Mouse (Mus musculus) stomach, postnatal 0 days (tissue): Measurements from ENCODE around the gene Gm4491. TPM values are rescaled to one million over a fixed set of nuclear protein-coding genes. Genes with fewer than 3 reads are reported as not detected.
"Not testable (repeated sequence)": the region's sequence is repeated elsewhere in the genome, so short reads cannot be mapped to it uniquely, and the experiment has no call there.

Experiments used
- ATAC-seq: fragments of 200-750 bp; cut with Nextera tagmentation; 2 replicates; pipeline ENCODE4 v1.8.0; 2017; ENCODE audit not compliant: low FRiP score, low TSS enrichment
- DNase-seq: peaks from one replicate; pipeline ENCODE4 v3.0.0-alpha.2; 2016; ENCODE audit warnings: low spot score
- H3K27ac ChIP-seq: fragments of 300-500 bp; sonication (generic); replicated peaks from 2 replicates; pipeline ENCODE4 v1.5.1; 2014; ENCODE audit warnings: mild to moderate bottlenecking, control low read depth
- H3K27me3 ChIP-seq: fragments of 300-500 bp; sonication (generic); 2 replicates; pipeline ENCODE4 v1.6.1; 2014; ENCODE audit warnings: low read length; ENCODE audit not compliant: control insufficient read depth, insufficient read depth
- H3K36me3 ChIP-seq: fragments of 300-500 bp; sonication (generic); 2 replicates; pipeline ENCODE4 v1.6.1; 2014; ENCODE audit warnings: low read length, mixed read lengths; ENCODE audit not compliant: control insufficient read depth, insufficient read depth
- H3K4me1 ChIP-seq: fragments of 300-500 bp; sonication (generic); replicated peaks from 2 replicates; pipeline ENCODE4 v1.6.1; 2014; ENCODE audit warnings: antibody characterized with exemption; ENCODE audit not compliant: control insufficient read depth, insufficient read depth
- H3K4me2 ChIP-seq: fragments of 300-500 bp; sonication (generic); replicated peaks from 2 replicates; pipeline ENCODE4 v1.6.1; 2014; ENCODE audit warnings: low read depth, mild to moderate bottlenecking, control low read depth, moderate library complexity
- H3K4me3 ChIP-seq: fragments of 300-500 bp; sonication (generic); 2 replicates; pipeline ENCODE4 v1.5.1; 2014; ENCODE audit warnings: low read depth, low read length, control low read depth
- H3K9ac ChIP-seq: fragments of 300-500 bp; sonication (generic); 2 replicates; pipeline ENCODE4 v1.6.1; 2014; ENCODE audit warnings: mild to moderate bottlenecking, low read length, control low read depth, mixed read lengths
- H3K9me3 ChIP-seq: fragments of 300-500 bp; sonication (generic); 2 replicates; pipeline ENCODE4 v1.6.1; 2016; ENCODE audit warnings: low read length; ENCODE audit not compliant: control insufficient read depth
- CTCF ChIP-seq: IDR thresholded peaks from 2 replicates; pipeline ENCODE4 v1.5.1; 2016; ENCODE audit warnings: antibody characterized with exemption, low read depth, mild to moderate bottlenecking, moderate library complexity
- EP300 ChIP-seq: optimal IDR thresholded peaks from 2 replicates; pipeline ENCODE3; 2016; ENCODE audit warnings: antibody characterized with exemption
- WGBS: fragments of 180-500 bp; shearing (Covaris S2); extraction: QIAGEN DNeasy Blood & Tissue Kit; methylation state at CpG from one replicate; pipeline ENCODE4 v1.1.7; 2014; 5-methylcytosine and 5-hydroxymethylcytosine counted together
- polyA plus RNA-seq: library from polyadenylated mRNA; unstranded; fragments of >200 nt; fragmentation: Nextera tagmentation; extraction: Ambion mirVana; gene quantifications from 2 replicates; pipeline ENCODE4 v1.2.1, GENCODE M21; 2015

The Gm4491 gene
- polyA plus RNA-seq, 1 experiment from 2014 or later, result not detected

DNA sequence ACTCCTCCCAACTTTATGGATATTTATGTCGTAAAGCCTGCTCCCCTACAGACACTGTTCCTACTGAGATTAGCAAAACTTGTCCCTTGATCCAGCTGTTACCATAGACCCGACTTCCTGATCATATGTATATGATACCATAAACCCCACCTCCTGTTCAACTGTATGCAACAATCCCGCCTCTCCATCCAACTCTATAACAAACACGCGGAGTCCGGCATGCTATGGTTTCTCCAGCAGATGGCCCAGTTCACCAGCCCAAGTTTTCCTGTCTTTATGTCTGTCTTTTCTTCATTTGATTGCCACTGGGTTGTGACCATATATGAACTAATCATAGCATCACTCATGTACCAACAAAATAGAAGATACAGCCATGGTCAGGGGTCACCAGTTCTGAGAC lies 40.1 kb downstream of the Gm4491 start:
- WGBS, result 79% methylated on average over 6 of the region's 6 CpGs
- no peak; the same call in 1 of the 2 replicates for ATAC-seq
- H3K4me3 ChIP-seq, result no peak overlapping the region
- H3K9ac ChIP-seq, result no peak overlapping the region
- no peaks in the 10 kb centered on the region for H3K36me3 ChIP-seq
- H3K4me1 ChIP-seq, result no peaks in the 10 kb centered on the region
- no peak for DNase-seq
- no peak overlapping the region for H3K27ac ChIP-seq
- H3K4me2 ChIP-seq, result no peak overlapping the region
- peak; percentile 60 for TF ChIP-seq CTCF
- no peak for TF ChIP-seq EP300
- no peaks in the 10 kb centered on the region for H3K9me3 ChIP-seq
- no peaks in the 10 kb centered on the region for H3K27me3 ChIP-seq

- TF ChIP-seq CTCF, result peak; percentile 78
- not testable (repeated sequence) for ATAC-seq, H3K9me3 ChIP-seq, H3K4me1 ChIP-seq, H3K4me3 ChIP-seq, H3K27me3 ChIP-seq, H3K9ac ChIP-seq, H3K4me2 ChIP-seq, H3K36me3 ChIP-seq, H3K27ac ChIP-seq
- 0% methylated on average over 2 of the region's 2 CpGs for WGBS
- DNase-seq, result peak; percentile 52
Observed at GRCm38 (mm10) chr14:57069906-57070305, 45.8 kb downstream of the Gm4491 start.

DNA sequence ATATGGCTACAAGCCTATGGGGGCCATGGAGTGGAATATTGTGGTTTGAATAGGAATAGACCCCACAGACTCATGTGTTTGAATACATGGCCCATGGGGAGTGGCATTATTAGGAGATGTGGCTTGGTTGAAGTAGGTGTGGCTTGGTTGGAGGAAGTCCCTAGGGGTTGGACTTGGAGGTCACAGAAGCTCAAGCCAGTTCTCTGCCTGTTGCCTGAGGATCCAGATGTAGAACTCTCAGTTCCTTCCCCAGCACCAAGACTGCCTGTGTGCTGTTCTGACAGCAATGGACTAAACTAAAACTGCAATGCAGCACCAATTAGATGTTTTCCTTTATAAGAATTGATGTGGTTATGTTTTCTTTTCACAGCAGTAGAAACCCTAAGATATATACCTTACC lies 49.6 kb downstream of the Gm4491 start:
- no peak for TF ChIP-seq EP300
- TF ChIP-seq CTCF, result no peak
- DNase-seq, result no peak
- ATAC-seq, result no peak
- no peaks in the 10 kb centered on the region for H3K27me3 ChIP-seq
- H3K9ac ChIP-seq, result no peak overlapping the region
- H3K36me3 ChIP-seq, result no peaks in the 10 kb centered on the region
- H3K27ac ChIP-seq, result no peak overlapping the region
- H3K4me1 ChIP-seq, result no peaks in the 10 kb centered on the region
- H3K4me3 ChIP-seq, result no peak overlapping the region
- H3K4me2 ChIP-seq, result no peak overlapping the region
- no peaks in the 10 kb centered on the region for H3K9me3 ChIP-seq

Other genes starting within 250 kb of the Gm4491 start
- 11.1 and 11.3 TPM in 2 replicates for gene Zmym2, start 229.2 kb downstream of the Gm4491 start, polyA plus RNA-seq
- 0.05 and 0.23 TPM in 2 replicates for gene Gja3, start 57.8 kb downstream of the Gm4491 start, polyA plus RNA-seq
- gene Gjb2, start 11.2 kb downstream of the Gm4491 start, polyA plus RNA-seq, result 77.8 and 78.1 TPM in 2 replicates
- 21.3 and 24.3 TPM in 2 replicates for gene Gjb6, start 17.7 kb upstream of the Gm4491 start, polyA plus RNA-seq